Mouse (Mus musculus) heart, adult 2 months (tissue): Measurements from ENCODE around the gene Lyrm9. TPM values are rescaled to one million over a fixed set of nuclear protein-coding genes. Genes with fewer than 3 reads are reported as not detected.

Experiments used
- DNase-seq, 2 experiments: peaks; one replicate each; pipeline ENCODE4 v3.0.0; 2021
- H3K27ac ChIP-seq: fragments of 200-600 bp; 2 replicates; pipeline ENCODE4 v1.8.1; 2022
- H3K27me3 ChIP-seq: fragments of 200-500 bp; 2 replicates; pipeline ENCODE4 v1.6.1; 2012; ENCODE audit warnings: mild to moderate bottlenecking, low read length, inconsistent platforms, mixed read lengths; ENCODE audit not compliant: control insufficient read depth, insufficient read depth
- H3K36me3 ChIP-seq: fragments of 200-500 bp; 2 replicates; pipeline ENCODE4 v1.6.1; 2012; ENCODE audit warnings: low read length, inconsistent platforms; ENCODE audit not compliant: control insufficient read depth, insufficient read depth
- H3K4me1 ChIP-seq: fragments of 200-500 bp; 2 replicates; pipeline ENCODE4 v1.6.1; 2011; ENCODE audit warnings: low read length; ENCODE audit not compliant: control insufficient read depth, insufficient read depth
- H3K4me3 ChIP-seq: fragments of 200-600 bp; 2 replicates; pipeline ENCODE4 v1.8.1; 2022
- H3K79me2 ChIP-seq: fragments of 200-500 bp; replicated peaks from 2 replicates; pipeline ENCODE4 v1.6.1; 2012; ENCODE audit warnings: mild to moderate bottlenecking, inconsistent platforms, low read length, moderate library complexity, mixed read lengths; ENCODE audit not compliant: control insufficient read depth, insufficient read depth
- H3K9ac ChIP-seq: fragments of 200-500 bp; 2 replicates; pipeline ENCODE4 v1.6.1; 2012; ENCODE audit warnings: low read depth, mild to moderate bottlenecking, control low read depth, inconsistent platforms, low read length, mixed read lengths
- CTCF ChIP-seq: fragments of 200-600 bp; IDR thresholded peaks from 2 replicates; pipeline ENCODE4 v1.8.1; 2022; ENCODE audit warnings: antibody characterized with exemption, mild to moderate bottlenecking, moderate library complexity
- EP300 ChIP-seq: fragments of 200-500 bp; IDR thresholded peaks from 2 replicates; pipeline ENCODE4 v1.6.1; 2011; ENCODE audit warnings: low read depth, low read length, control low read depth; ENCODE audit not compliant: insufficient read depth
- POLR2A ChIP-seq: fragments of 200-500 bp; IDR thresholded peaks from 2 replicates; pipeline ENCODE4 v1.6.1; 2011; ENCODE audit warnings: mild to moderate bottlenecking, low read depth, low read length, control low read depth; ENCODE audit not compliant: insufficient read depth
- WGBS: fragments of 180-500 bp; shearing (Covaris S2); methylation state at CpG from one replicate; pipeline ENCODE4 v1.1.7; 2018; 5-methylcytosine and 5-hydroxymethylcytosine counted together
- intact Hi-C: fragments of 180-260 bp; cut with DNase I; formaldehyde crosslinking; loops from one replicate; pipeline ENCODE4 v1.15.1; 2025
- long read RNA-seq: library from polyadenylated mRNA; stranded (forward); transcript quantifications from one replicate; pipeline ENCODE4 v2.0.0, GENCODE M21; 2021
- polyA plus RNA-seq: library from polyadenylated mRNA; depleted of rRNA; stranded (reverse); fragments of >200 nt; gene quantifications from 2 replicates; pipeline ENCODE4 v1.2.3, GENCODE M21; 2012; rRNA removed
- total RNA-seq, 2 experiments: library from RNA; stranded (reverse); gene quantifications; 2 replicates each; pipeline ENCODE4 v1.2.3; 2021

Gene Lyrm9
- total RNA-seq: 10 to 100 TPM; 35.4 to 37.1 TPM
- 40.4 and 45.3 TPM in 2 replicates for polyA plus RNA-seq
- long read RNA-seq, full-length matches to known transcripts: 11 of 13 reads
- long read RNA-seq, partial matches to known transcripts: 0 of 13 reads
- long read RNA-seq, other reads (novel, unspliced or antisense): 2 of 13 reads

- H3K4me1 ChIP-seq: no peaks in the 10 kb centered on the region; the same call in 1 of the 2 replicates
Measured at GRCm38 (mm10) chr11:78826442-78827013, at the start of gene Lyrm9. Lyrm9 (plus strand) TSS chr11:78826584.

GRCm38 (mm10) chr11:78777851-78778680 lies 48.3 kb upstream of the Lyrm9 start:
- DNase-seq: no peak
- Histone ChIP-seq H3K9ac (no peak overlapping the region), H3K4me1 (no peaks in the 10 kb centered on the region), H3K79me2 (no peaks in the 10 kb centered on the region), H3K27ac (no peak overlapping the region), H3K36me3 (no peaks in the 10 kb centered on the region), H3K27me3 (no peaks in the 10 kb centered on the region), H3K4me3 (no peak overlapping the region)
- WGBS: 69% methylated on average over 10 of the region's 10 CpGs
- intact Hi-C loops: no loop called here
- TF ChIP-seq CTCF (no peak), POLR2A (no peak), EP300 (no peak)

More at GRCm38 (mm10) chr11:78826442-78827013, at the start of gene Lyrm9:
- TF ChIP-seq EP300 (no peak), CTCF (no peak; the same call in 1 of the 2 replicates), POLR2A (peak; percentile 64)
- DNase-seq: peak; percentile 97 to 100
- intact Hi-C loops: loop anchor here (2.0 kb wide), 2 partner anchors 76 to 130 kb away; partner anchors contain the start of genes Ccnq and Nlk
- Histone ChIP-seq H3K9ac (peak within 1 kb of the TSS; percentile 81), H3K79me2 (no peaks in the 10 kb centered on the region), H3K36me3 (no peaks in the 10 kb centered on the region), H3K4me3 (peak within 1 kb of the TSS; percentile 94), H3K27me3 (no peaks in the 10 kb centered on the region), H3K27ac (peak within 1 kb of the TSS; percentile 82)
- under 1% methylated on average over 41 of the region's 51 CpGs for WGBS

- Histone ChIP-seq H3K9ac (no peak overlapping the region), H3K36me3 (no peaks in the 10 kb centered on the region), H3K27ac (no peak overlapping the region), H3K27me3 (no peaks in the 10 kb centered on the region), H3K4me3 (no peak overlapping the region), H3K79me2 (no peaks in the 10 kb centered on the region), H3K4me1 (no peaks in the 10 kb centered on the region)
- intact Hi-C loops: no loop called here
- 96% methylated on average over 3 of the region's 3 CpGs for WGBS
- DNase-seq: no peak
- TF ChIP-seq POLR2A (no peak), EP300 (no peak), CTCF (no peak)
Measured at GRCm38 (mm10) chr11:78780002-78780401, 46.4 kb upstream of the Lyrm9 start.

GRCm38 (mm10) chr11:78780571-78780970 lies 45.8 kb upstream of the Lyrm9 start:
- 88% methylated on average over 3 of the region's 3 CpGs for WGBS
- TF ChIP-seq POLR2A: no peak
- TF ChIP-seq EP300: no peak
- TF ChIP-seq CTCF: no peak
- H3K36me3 ChIP-seq: no peaks in the 10 kb centered on the region
- H3K4me3 ChIP-seq: no peak overlapping the region
- DNase-seq: no peak
- no peaks in the 10 kb centered on the region for H3K4me1 ChIP-seq
- no peak overlapping the region for H3K9ac ChIP-seq
- intact Hi-C loops: no loop called here
- H3K27ac ChIP-seq: no peak overlapping the region
- H3K79me2 ChIP-seq: no peaks in the 10 kb centered on the region
- no peaks in the 10 kb centered on the region for H3K27me3 ChIP-seq

GRCm38 (mm10) chr11:78782326-78782725 lies 44.1 kb upstream of the Lyrm9 start:
- H3K4me3 ChIP-seq: no peak overlapping the region
- no peaks in the 10 kb centered on the region for H3K4me1 ChIP-seq
- no peaks in the 10 kb centered on the region for H3K27me3 ChIP-seq
- intact Hi-C loops: no loop called here
- H3K9ac ChIP-seq: no peak overlapping the region
- 61% methylated on average over 5 of the region's 5 CpGs for WGBS
- no peaks in the 10 kb centered on the region for H3K79me2 ChIP-seq
- no peaks in the 10 kb centered on the region for H3K36me3 ChIP-seq
- DNase-seq: no peak
- no peak overlapping the region for H3K27ac ChIP-seq
- TF ChIP-seq EP300: no peak
- TF ChIP-seq POLR2A: no peak
- no peak for TF ChIP-seq CTCF
